Mouse (Mus musculus): ENCODE measurements around the gene Dpp8. TPM values are rescaled to one million over a fixed set of nuclear protein-coding genes. Genes with fewer than 3 reads are reported as not detected.
"Not testable (repeated sequence)": the region's sequence is repeated elsewhere in the genome, so short reads cannot be mapped to it uniquely, and the experiment has no call there.

The Dpp8 gene
- total and polyA plus RNA-seq, 3 experiments, result 51.8 to 62.1 TPM; not detected in 1

DNA sequence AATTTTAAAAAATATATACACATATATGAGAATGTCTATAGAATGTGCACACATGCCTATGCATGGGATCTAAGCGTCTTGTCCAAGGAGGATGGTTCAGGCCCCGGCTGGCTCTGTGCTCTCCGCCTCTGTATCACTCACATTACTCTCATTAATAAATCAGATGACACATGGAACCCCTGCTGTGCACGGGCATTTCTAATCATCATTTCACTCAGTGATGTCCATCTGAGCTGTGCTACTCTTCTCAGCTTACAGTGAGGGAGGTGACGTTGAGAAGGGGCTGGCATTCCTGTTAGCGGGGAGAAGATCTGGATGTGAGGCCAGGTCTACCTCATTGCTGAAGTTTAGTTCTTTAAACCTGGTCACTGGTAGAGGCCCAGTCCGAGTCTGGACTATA lies 5.0 kb upstream of the Dpp8 start:
- H3K9ac ChIP-seq (ENCODE audit: control insufficient read depth, low read depth, low read length, poor library complexity, severe bottlenecking), result no peak overlapping the region
- H3K27ac ChIP-seq (ENCODE audit: control insufficient read depth, low read depth, low read length), result no peak overlapping the region
- no peaks in the 10 kb centered on the region for H3K9me3 ChIP-seq (replicated peaks; ENCODE audit: insufficient read depth, low read length)
- no peak overlapping the region for H3K4me3 ChIP-seq (ENCODE audit: control insufficient read depth in 1 of 2, insufficient read depth in 1 of 2, low read depth in 2 of 2, low read length in 2 of 2)
- H3K79me2 ChIP-seq (ENCODE audit: control insufficient read depth, insufficient read depth, low read length, poor library complexity), result no peaks in the 10 kb centered on the region
- no peak for TF ChIP-seq BHLHE40 (IDR thresholded peaks at IDR 0.05; ENCODE audit: borderline replicate concordance, low read depth, low read length)
- TF ChIP-seq MAFK (IDR thresholded peaks at IDR 0.05; ENCODE audit: borderline replicate concordance, low read depth, low read length), result no peak
- no peak for TF ChIP-seq SIN3A (IDR thresholded peaks at IDR 0.05; ENCODE audit: low read length)
- TF ChIP-seq ELF1 (IDR thresholded peaks at IDR 0.05; ENCODE audit: low read depth, low read length), result no peak
- no peak for TF ChIP-seq ZKSCAN1 (IDR thresholded peaks at IDR 0.05; ENCODE audit: low read depth, low read length)
- peaks cover 3 to 10% of the 10 kb centered on the region in 2 experiments for H3K4me1 ChIP-seq (ENCODE audit: control insufficient read depth in 1 of 2, insufficient read depth in 2 of 2, low read length in 2 of 2)
- no peaks in the 10 kb centered on the region for H3K27me3 ChIP-seq (ENCODE audit: control insufficient read depth in 1 of 2, insufficient read depth in 2 of 2, low read length in 2 of 2)
- peaks cover 0 to 9% of the 10 kb centered on the region in 2 experiments; a peak in 2 of 4 replicates for H3K36me3 ChIP-seq (ENCODE audit: control insufficient read depth in 1 of 2, insufficient read depth in 2 of 2, low read length in 2 of 2)
- DNase-seq (ENCODE audit: low read depth, low spot score), result no peak

DNA sequence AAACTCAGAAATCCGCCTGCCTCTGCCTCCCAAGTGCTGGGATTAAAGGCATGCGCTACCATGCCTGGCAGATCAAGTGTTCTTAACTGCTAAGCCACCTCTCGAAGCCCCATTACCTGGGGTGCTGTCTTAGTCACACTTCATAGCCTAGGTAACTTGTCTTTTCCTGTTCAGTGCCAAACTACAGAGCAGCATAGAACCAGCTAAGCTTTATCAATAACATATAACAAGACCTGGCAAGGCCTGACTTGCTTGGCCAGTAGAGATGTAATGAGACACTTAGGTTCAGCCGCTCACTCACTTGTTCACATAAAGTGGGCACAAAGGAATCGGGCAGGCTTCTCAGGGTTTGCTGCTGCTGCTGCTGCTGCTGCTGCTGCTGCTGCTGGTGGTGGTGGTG lies 3.9 kb upstream of the Dpp8 start:
- H3K27ac ChIP-seq (ENCODE audit: control insufficient read depth, low read depth, low read length), result no peak overlapping the region

DNA sequence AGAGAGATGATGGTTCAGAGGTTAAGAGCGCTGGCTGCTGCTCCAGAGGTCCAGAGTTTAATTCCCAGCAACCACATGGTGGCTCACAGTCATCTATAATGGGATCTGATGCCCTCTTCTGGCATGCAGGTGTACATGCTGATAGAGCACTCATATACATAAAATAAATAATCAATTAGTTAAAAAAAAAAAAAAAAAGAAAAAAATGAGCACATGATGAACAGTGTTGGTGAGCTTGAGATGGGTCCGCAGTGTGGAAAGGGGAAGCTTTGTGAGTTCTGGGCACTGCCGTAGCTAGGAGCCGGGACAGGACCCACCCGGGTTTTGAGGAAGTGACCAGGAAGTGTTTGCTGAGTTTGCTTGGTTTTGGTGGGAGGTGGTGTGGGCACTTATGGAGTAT lies 859 bp upstream of the Dpp8 start:
- H3K27ac ChIP-seq (ENCODE audit: control insufficient read depth, low read depth, low read length), result peak overlapping the region; percentile 16; the same call in 1 of the 2 replicates
- H3K4me3 ChIP-seq (ENCODE audit: control insufficient read depth in 1 of 2, insufficient read depth in 1 of 2, low read depth in 2 of 2, low read length in 2 of 2), result peak overlapping the region; percentile 53 to 79
- H3K9me3 ChIP-seq (replicated peaks; ENCODE audit: insufficient read depth, low read length); H3K27me3 ChIP-seq (ENCODE audit: control insufficient read depth in 1 of 2, insufficient read depth in 2 of 2, low read length in 2 of 2); H3K4me1 ChIP-seq (ENCODE audit: control insufficient read depth in 1 of 2, insufficient read depth in 2 of 2, low read length in 2 of 2): not testable (repeated sequence)
- peak overlapping the region; percentile 63 for H3K9ac ChIP-seq (ENCODE audit: control insufficient read depth, low read depth, low read length, poor library complexity, severe bottlenecking)
- peak; percentile 57 for DNase-seq (ENCODE audit: low read depth, low spot score)
- TF ChIP-seq MAX (IDR thresholded peaks at IDR 0.05; ENCODE audit: low read length) (0 out of 2 replicates have a peak, but pooled peaks have one; percentile 37), CTCF (IDR thresholded peaks at IDR 0.05 in 2 of 3, conservative IDR thresholded peaks at IDR 0.05 in 1 of 3; ENCODE audit: control insufficient read depth in 1 of 3, insufficient read depth in 1 of 3, low read depth in 2 of 3, low read length in 3 of 3, poor library complexity in 1 of 3, severe bottlenecking in 1 of 3) (peak; percentile 17 to 56 (median 21); a peak in 3 of 6 replicates), SMC3 (IDR thresholded peaks at IDR 0.05; ENCODE audit: low read depth, low read length) (peak; percentile 36; the same call in 1 of the 2 replicates), MXI1 (IDR thresholded peaks at IDR 0.05; ENCODE audit: low read depth, low read length) (0 out of 2 replicates have a peak, but pooled peaks have one; percentile 39), MYC (IDR thresholded peaks at IDR 0.05; ENCODE audit: low read depth, low read length) (peak; percentile 85), RAD21 (IDR thresholded peaks at IDR 0.05; ENCODE audit: low read depth, low read length) (peak; percentile 28), HCFC1 (IDR thresholded peaks at IDR 0.05; ENCODE audit: low read depth, low read length) (peak; percentile 52; the same call in 1 of the 2 replicates), ZNF384 (IDR thresholded peaks at IDR 0.05; ENCODE audit: low read depth, low read length) (peak; percentile 72)
- H3K79me2 ChIP-seq (ENCODE audit: control insufficient read depth, insufficient read depth, low read length, poor library complexity), result peaks cover 15% of the 10 kb centered on the region
- peaks cover 0 to 15% of the 10 kb centered on the region in 2 experiments; a peak in 2 of 4 replicates for H3K36me3 ChIP-seq (ENCODE audit: control insufficient read depth in 1 of 2, insufficient read depth in 2 of 2, low read length in 2 of 2)

More for the DNA sequence above, 3.9 kb upstream of the Dpp8 start:
- H3K9ac ChIP-seq (ENCODE audit: control insufficient read depth, low read depth, low read length, poor library complexity, severe bottlenecking), result no peak overlapping the region
- TF ChIP-seq USF1 (IDR thresholded peaks at IDR 0.05; ENCODE audit: low read depth, low read length) (no peak), MXI1 (IDR thresholded peaks at IDR 0.05; ENCODE audit: low read depth, low read length) (no peak), GATA1 (IDR thresholded peaks at IDR 0.05; ENCODE audit: low read depth, low read length) (no peak), JUND (IDR thresholded peaks at IDR 0.05; ENCODE audit: low read depth, low read length) (no peak), RAD21 (IDR thresholded peaks at IDR 0.05; ENCODE audit: low read depth, low read length) (no peak), BHLHE40 (IDR thresholded peaks at IDR 0.05; ENCODE audit: borderline replicate concordance, low read depth, low read length) (no peak), HCFC1 (IDR thresholded peaks at IDR 0.05; ENCODE audit: low read depth, low read length) (no peak), TCF12 (IDR thresholded peaks at IDR 0.05; ENCODE audit: low read depth, low read length) (no peak), CTCF (IDR thresholded peaks at IDR 0.05 in 2 of 3, conservative IDR thresholded peaks at IDR 0.05 in 1 of 3; ENCODE audit: control insufficient read depth in 1 of 3, insufficient read depth in 1 of 3, low read depth in 2 of 3, low read length in 3 of 3, poor library complexity in 1 of 3, severe bottlenecking in 1 of 3) (no peak), SMC3 (IDR thresholded peaks at IDR 0.05; ENCODE audit: low read depth, low read length) (no peak), ZC3H11A (IDR thresholded peaks at IDR 0.05; ENCODE audit: low read depth, low read length) (no peak), ETS1 (IDR thresholded peaks at IDR 0.05; ENCODE audit: low read depth, low read length) (no peak), MAX (IDR thresholded peaks at IDR 0.05; ENCODE audit: low read length) (no peak), ELF1 (IDR thresholded peaks at IDR 0.05; ENCODE audit: low read depth, low read length) (no peak)
- DNase-seq (ENCODE audit: low read depth, low spot score), result no peak
- H3K9me3 ChIP-seq (replicated peaks; ENCODE audit: insufficient read depth, low read length), result no peaks in the 10 kb centered on the region
- H3K36me3 ChIP-seq (ENCODE audit: control insufficient read depth in 1 of 2, insufficient read depth in 2 of 2, low read length in 2 of 2), result peaks cover 0 to 4% of the 10 kb centered on the region in 2 experiments; a peak in 2 of 4 replicates
- H3K4me1 ChIP-seq (ENCODE audit: control insufficient read depth in 1 of 2, insufficient read depth in 2 of 2, low read length in 2 of 2), result peaks cover 0 to 4% of the 10 kb centered on the region in 2 experiments; a peak in 1 of 4 replicates
- H3K79me2 ChIP-seq (ENCODE audit: control insufficient read depth, insufficient read depth, low read length, poor library complexity), result peaks cover 10% of the 10 kb centered on the region
- no peaks in the 10 kb centered on the region for H3K27me3 ChIP-seq (ENCODE audit: control insufficient read depth in 1 of 2, insufficient read depth in 2 of 2, low read length in 2 of 2)
- no peak overlapping the region for H3K4me3 ChIP-seq (ENCODE audit: control insufficient read depth in 1 of 2, insufficient read depth in 1 of 2, low read depth in 2 of 2, low read length in 2 of 2)

Data from MEL (cell line).